Mouse (Mus musculus): ENCODE results near the gene Pik3c2a. TPM values are rescaled to one million over a fixed set of nuclear protein-coding genes. Genes with fewer than 3 reads are reported as not detected.

Pik3c2a gene
- 18.9 and 19.1 TPM in 2 replicates for total RNA-seq (2017)

DNA sequence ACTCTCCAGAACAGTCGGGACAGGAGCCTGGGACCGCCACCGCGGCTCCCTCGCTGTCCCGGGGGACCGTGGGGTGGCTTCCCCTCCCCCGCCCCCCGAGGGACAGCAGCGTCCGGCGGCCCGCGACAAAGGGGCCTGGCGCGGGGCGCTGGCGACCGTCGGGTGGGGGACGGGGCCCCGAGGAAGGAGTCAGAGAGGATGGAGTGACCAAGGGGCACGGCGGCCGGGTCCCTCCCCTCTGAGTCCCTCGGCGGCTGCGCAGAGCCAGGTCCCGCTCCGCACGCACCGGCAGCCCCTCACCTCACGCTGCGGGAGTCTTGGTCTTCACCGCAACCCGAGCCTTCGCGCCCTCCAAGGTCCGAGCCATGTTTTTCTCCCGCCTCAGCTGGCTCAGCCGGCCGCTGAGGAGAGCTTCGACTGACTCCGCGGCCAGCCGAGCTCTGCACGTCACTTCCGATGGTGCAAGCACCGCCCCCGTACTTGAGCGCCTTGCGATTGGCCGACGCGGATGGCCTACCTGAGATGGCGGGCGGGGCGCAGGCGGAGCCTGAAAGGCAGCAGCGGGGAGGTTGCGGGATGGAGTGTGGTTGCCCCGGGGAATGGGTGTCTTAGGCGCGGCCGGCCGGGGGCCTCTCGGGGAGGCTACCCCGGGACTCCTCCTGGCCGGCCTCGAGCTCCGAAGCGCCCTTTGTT, at the start of gene Pik3c2a:
Gene Pik3c2a, minus strand, starts transcription at position 446 of the 693 bp plus-strand sequence.
- ATAC-seq (replicated peaks in 1 of 2; ENCODE audit: insufficient read depth in 1 of 2, low FRiP score in 2 of 2, low TSS enrichment in 1 of 2, low read depth in 1 of 2, poor library complexity in 2 of 2, severe bottlenecking in 2 of 2) = peak; percentile 92 to 96

DNA sequence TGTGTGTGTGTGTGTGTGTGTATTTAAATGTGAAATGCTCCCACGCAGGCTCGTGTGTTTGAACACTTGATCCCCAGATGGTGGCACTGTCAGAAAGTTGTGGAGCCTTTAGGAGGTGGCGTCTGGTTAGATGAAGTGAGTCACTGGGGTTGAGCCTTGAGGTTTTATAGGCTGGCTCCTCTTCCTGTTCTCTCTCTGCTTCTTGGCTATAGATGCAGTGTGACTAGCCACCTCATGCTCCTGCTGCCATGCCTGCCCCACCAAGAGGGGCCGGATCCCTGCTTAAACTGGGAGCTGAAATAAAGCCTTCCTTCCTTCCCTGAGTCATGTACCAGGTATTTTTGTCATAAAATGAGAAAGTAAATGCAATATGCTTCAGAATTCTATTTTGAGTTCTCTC, 47.9 kb upstream of the Pik3c2a start:
- ATAC-seq (replicated peaks in 1 of 2; ENCODE audit: insufficient read depth in 1 of 2, low FRiP score in 2 of 2, low TSS enrichment in 1 of 2, low read depth in 1 of 2, poor library complexity in 2 of 2, severe bottlenecking in 2 of 2) = no peak

DNA sequence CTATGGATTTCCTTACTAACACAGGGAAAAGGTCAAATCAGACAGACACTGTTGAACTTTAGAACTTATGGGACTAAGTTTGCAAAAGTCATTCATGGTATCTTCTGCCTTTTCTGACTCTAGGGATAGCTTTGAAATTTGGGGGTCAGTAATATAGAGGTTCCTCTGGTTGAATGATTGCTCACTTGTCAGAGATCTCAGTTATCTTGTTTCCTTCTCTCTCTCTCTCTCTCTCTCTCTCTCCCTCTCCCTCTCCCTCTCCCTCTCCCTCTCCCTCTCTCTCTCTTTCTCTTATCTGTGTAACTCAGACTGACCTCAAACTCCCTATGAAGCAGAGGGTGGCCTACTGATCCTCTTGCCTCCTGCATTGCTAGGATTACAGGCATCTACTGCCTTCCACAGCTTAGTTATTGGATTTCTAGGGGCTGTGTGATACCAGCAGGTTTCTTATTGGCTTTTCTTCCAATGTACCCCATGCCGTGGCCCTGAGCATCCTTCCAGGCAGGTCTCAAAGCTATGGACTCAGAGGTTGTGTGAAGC, 41.9 kb upstream of the Pik3c2a start:
- no peak for ATAC-seq (replicated peaks in 1 of 2; ENCODE audit: insufficient read depth in 1 of 2, low FRiP score in 2 of 2, low TSS enrichment in 1 of 2, low read depth in 1 of 2, poor library complexity in 2 of 2, severe bottlenecking in 2 of 2)

DNA sequence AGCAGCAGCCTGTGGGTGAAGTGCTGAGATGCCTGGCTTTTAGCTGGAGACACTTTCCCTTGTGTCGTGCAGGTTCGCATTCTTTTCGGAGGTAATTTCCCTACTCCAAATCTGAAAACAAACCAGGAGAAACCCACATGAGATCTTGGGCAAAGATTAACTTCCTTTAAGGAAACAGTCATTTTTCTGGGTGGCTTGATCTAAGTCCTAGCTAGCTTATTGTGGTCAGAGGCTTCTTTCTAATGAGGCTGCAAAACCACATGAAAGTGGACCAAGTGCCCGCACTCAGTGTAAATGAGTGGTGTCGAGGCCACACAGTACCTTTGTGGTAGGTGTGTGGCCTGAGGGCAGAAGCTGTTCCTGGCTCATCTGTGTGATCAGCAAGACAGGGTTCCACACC, 41.0 kb upstream of the Pik3c2a start:
- peak; percentile 55 to 82 for ATAC-seq (replicated peaks in 1 of 2; ENCODE audit: insufficient read depth in 1 of 2, low FRiP score in 2 of 2, low TSS enrichment in 1 of 2, low read depth in 1 of 2, poor library complexity in 2 of 2, severe bottlenecking in 2 of 2)

DNA sequence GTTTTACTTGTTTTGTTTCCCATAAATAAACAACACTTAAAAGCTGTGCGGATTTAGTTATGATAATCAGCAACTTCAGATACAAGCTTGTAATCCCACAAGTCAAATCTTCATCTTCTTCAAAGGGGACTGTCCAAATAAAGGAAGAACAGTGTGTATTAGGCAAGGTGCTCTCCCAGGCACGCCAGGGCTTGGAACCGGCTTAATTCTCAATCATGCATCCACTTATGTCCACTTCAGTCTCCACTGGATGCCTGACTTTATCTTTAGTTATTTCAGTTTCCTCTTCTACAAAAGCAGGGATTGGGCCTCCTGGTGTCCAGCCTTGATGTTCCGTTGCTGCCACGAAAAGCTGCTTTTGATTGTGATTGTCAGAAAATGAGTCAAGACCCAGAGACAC, 40.5 kb upstream of the Pik3c2a start:
- no peak for ATAC-seq (replicated peaks in 1 of 2; ENCODE audit: insufficient read depth in 1 of 2, low FRiP score in 2 of 2, low TSS enrichment in 1 of 2, low read depth in 1 of 2, poor library complexity in 2 of 2, severe bottlenecking in 2 of 2)

DNA sequence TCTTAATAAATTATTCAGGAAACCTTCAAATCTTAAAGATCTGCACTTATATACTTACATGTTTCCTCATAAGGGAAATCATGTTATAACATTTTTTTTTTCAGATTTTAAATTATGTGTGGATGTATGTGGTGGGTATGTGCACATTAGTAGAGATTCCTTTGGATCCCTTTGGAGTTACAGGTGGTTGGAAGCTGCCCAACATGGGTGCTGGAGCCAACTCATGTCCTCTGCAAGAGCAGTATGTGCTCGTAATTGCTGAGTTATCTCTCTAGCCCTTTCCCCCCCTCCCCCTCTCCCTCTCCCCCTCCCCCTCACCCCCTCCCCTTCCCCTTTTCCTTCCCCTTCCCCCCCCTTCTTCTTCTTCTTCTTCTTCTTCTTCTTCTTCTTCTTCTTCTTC, 39.9 kb upstream of the Pik3c2a start:
- ATAC-seq (replicated peaks in 1 of 2; ENCODE audit: insufficient read depth in 1 of 2, low FRiP score in 2 of 2, low TSS enrichment in 1 of 2, low read depth in 1 of 2, poor library complexity in 2 of 2, severe bottlenecking in 2 of 2) = no peak

DNA sequence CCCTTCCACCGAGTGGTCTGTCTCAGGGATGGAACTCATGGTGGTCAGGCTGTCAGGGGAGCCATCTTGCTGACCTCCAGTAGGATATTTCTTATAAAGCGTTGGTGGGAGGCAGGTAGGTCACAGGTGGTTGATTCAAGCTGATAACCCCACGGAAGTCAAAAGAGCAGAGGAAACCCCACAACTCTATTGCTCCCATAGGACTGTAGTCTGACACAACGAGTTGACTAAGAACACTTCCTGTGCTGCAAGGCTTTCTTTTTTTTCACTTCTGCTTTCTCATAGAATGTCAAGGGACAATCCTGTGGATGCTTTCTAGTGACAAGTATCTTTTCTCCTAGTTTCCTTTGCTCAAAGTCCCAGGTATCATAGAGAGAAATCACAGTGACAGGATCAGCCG, 33.0 kb upstream of the Pik3c2a start:
- ATAC-seq (replicated peaks in 1 of 2; ENCODE audit: insufficient read depth in 1 of 2, low FRiP score in 2 of 2, low TSS enrichment in 1 of 2, low read depth in 1 of 2, poor library complexity in 2 of 2, severe bottlenecking in 2 of 2) = peak; percentile 81 to 90

DNA sequence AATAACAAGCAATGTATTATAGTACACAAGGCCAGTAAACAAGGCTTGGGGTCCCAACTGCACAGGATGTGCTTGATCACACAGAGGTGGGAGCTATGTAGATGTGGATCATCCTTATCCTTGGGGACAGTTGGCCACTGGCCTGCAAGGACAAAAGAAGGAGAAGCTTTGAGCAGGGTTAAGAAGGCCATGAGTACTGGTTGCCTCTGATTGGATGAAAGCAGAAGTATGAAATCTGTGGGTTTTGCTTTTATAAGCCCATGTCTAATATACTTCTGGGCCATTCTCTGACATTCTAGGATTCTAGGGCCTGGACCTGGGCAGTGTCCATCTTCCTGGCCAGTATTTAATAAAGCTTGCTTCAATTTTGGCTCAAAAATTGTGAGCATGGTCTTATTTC, 32.6 kb upstream of the Pik3c2a start:
- peak in 1 of 2 experiments; percentile 12; a peak in 1 of 4 replicates for ATAC-seq (replicated peaks in 1 of 2; ENCODE audit: insufficient read depth in 1 of 2, low FRiP score in 2 of 2, low TSS enrichment in 1 of 2, low read depth in 1 of 2, poor library complexity in 2 of 2, severe bottlenecking in 2 of 2)

DNA sequence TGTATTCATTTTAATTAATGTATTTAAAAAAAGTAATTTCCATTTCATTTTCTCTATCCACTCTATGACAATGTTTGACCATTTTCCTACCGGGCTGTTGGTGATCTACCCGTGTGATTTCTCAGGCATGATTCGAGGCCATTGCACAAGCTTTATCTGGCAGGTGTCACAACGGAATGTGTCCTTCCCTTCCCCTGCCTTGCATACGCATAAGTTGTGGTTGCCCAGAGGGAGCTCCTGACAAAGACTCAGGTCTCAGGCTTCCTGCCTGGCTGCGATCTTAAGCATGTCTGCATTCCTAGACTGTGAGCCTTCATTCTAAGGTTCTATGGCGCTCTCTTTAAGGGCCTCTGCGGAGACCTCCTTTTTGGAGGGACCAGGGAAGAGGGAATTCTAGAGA, 18.9 kb upstream of the Pik3c2a start:
- ATAC-seq (replicated peaks in 1 of 2; ENCODE audit: insufficient read depth in 1 of 2, low FRiP score in 2 of 2, low TSS enrichment in 1 of 2, low read depth in 1 of 2, poor library complexity in 2 of 2, severe bottlenecking in 2 of 2) = peak; percentile 34 to 50; a peak in 3 of 4 replicates

DNA sequence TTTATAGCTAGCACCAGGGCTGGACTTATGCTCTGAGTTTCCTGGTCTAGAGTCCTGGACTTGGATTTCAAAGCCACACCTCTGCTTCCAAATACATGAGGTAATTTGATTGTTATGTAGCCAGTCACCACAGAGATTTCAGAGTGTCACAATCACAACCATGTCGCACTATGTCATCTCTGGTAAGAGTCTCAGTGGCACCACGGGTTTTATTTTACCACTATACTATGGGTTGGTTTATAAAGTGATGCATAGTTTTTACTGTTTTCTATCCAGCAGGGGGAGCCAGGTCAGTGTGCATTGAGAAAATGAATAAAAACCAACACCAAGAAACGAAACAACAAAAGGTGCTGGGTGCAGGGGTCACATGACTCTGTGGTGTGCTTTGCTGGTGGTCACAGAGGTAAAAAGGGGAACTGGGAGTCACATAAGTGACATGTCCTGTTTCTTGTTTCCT, 15.8 kb upstream of the Pik3c2a start:
- peak; percentile 85 to 88 for ATAC-seq (replicated peaks in 1 of 2; ENCODE audit: insufficient read depth in 1 of 2, low FRiP score in 2 of 2, low TSS enrichment in 1 of 2, low read depth in 1 of 2, poor library complexity in 2 of 2, severe bottlenecking in 2 of 2)

DNA sequence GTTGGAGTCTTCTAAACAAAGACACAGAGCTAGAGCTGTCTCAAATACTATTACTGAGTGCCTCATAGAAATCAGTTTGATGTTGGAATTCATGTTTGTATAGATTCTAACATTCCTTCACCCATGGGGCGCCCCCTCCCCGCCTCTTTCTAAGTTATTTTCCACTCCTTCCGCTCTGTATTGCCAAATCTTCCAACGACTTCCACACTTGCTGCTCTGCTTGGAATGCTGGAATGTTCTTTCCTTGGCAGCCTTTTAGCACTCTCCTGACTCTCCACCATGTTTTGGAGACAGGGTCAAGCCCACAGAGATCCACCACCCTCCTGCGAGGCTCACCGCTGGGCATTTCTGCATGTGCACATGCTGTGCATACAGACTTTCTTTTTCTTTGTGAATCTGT, 14.1 kb upstream of the Pik3c2a start:
- no peak for ATAC-seq (replicated peaks in 1 of 2; ENCODE audit: insufficient read depth in 1 of 2, low FRiP score in 2 of 2, low TSS enrichment in 1 of 2, low read depth in 1 of 2, poor library complexity in 2 of 2, severe bottlenecking in 2 of 2)

DNA sequence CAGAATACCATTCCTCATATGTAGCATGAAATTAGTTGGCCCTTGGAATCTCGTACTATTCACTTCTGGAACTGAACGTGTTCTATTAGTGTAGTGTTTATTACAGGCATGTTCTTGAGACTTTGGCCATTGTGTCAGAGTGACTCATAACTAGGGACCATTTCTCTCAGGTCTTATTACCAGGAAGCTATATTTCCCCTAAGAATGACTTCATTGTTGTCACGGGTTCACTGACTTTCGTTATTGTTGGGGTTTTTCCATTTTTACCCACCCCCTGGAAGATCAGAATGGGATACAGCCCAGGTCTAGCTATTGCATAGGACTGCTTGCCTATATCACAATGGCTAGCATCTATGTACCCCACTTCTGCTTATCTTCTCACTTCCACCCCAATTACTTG, 13.7 kb upstream of the Pik3c2a start:
- ATAC-seq (replicated peaks in 1 of 2; ENCODE audit: insufficient read depth in 1 of 2, low FRiP score in 2 of 2, low TSS enrichment in 1 of 2, low read depth in 1 of 2, poor library complexity in 2 of 2, severe bottlenecking in 2 of 2) = no peak

DNA sequence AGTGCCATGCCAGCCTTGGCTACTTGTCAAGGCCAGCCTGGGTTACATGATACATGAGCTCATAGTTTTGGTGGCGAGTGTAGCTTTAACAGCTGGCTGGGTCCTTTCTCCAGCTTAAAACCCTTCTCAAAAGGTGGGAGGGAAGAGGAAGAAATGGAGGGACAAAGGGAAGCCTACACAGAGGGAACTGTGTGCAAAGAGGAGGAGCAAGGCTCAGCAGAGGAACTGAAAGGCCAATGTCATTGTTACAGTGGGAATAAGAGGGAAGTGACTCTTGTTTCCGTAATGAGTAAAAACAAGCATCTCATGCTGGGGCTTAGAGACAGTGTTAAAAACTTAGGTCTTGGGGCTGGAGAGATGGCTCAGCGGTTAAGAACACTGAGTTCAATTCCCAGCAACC, 3.4 kb upstream of the Pik3c2a start:
- ATAC-seq (replicated peaks in 1 of 2; ENCODE audit: insufficient read depth in 1 of 2, low FRiP score in 2 of 2, low TSS enrichment in 1 of 2, low read depth in 1 of 2, poor library complexity in 2 of 2, severe bottlenecking in 2 of 2) = peak; percentile 25 to 56; a peak in 2 of 4 replicates

DNA sequence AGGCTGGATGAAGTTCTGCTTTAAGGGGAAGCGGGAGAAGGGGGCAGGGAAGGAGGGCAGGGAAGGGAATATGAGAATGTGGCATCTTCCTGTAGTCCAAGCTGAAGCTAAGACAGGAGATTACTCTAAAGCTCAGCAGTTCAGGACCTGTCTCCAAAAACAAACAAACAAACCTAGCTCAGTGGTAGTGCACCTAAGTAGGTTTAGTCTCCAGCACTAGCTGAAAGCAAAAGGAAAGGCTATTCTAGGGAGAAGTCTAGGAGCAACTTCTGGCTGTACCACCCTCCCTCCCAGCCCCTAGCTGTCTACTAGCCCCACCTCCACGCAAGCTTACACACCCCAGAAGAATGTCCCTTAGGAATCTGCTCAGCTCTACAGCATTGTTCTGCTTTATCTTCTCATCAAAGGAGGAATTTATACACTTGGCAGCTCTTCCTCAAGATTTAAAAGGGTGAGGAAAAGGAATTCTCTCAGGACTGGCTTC, 1.1 kb upstream of the Pik3c2a start:
- ATAC-seq (replicated peaks in 1 of 2; ENCODE audit: insufficient read depth in 1 of 2, low FRiP score in 2 of 2, low TSS enrichment in 1 of 2, low read depth in 1 of 2, poor library complexity in 2 of 2, severe bottlenecking in 2 of 2) = no peak

DNA sequence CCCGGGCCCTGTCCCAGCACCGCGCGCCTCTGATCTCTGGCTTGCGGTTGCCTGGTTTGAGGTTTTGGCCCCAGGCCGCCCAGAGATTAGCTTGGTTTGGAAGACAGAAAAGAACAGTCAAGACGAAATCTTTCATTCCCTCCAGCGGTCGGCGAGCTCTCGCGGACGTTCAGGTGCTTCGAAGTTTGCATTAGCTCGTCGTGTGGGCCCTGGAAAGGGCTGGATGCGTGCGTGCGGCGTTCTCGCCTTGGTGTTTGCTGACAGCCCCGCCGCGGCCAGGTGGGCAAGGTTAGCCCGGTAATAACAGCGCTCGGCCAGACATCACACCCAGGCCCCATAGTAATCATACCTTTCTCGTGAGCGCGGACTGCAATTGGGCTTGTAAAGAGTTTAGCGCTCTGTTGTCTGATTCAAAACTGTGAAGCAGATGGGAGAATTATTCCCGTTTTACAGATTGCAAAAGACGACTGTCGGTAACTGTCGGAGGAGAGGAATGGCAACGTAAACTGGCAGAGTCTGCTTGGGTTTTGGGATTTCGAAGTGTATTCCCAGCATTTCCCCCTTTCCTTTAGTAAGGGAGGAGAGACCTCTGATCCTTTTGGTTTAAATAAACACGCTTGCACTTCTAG, 562 bp upstream of the Pik3c2a start:
- ATAC-seq (replicated peaks in 1 of 2; ENCODE audit: insufficient read depth in 1 of 2, low FRiP score in 2 of 2, low TSS enrichment in 1 of 2, low read depth in 1 of 2, poor library complexity in 2 of 2, severe bottlenecking in 2 of 2) = peak in 1 of 2 experiments; percentile 40; a peak in 2 of 4 replicates

DNA sequence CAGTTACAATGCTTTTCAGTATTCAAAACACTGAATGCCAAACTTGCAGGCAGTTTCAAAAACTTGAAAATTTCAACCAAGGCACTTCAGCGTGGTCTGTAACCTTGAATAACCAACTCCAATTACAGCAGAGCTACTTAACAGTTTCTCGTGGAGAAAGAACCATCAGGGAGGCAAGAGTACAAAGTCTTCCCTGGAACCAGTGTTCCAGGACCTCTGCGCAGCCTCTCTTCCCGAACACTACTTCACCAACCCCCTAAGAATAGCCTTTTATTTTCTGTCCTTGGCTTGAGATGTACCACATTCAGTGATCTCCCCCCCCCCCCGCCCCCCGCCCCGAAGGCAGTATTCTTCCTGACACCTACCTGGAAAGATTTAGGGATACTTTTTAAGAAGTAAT, 1.0 kb downstream of the Pik3c2a start:
- ATAC-seq (replicated peaks in 1 of 2; ENCODE audit: insufficient read depth in 1 of 2, low FRiP score in 2 of 2, low TSS enrichment in 1 of 2, low read depth in 1 of 2, poor library complexity in 2 of 2, severe bottlenecking in 2 of 2) = no peak

DNA sequence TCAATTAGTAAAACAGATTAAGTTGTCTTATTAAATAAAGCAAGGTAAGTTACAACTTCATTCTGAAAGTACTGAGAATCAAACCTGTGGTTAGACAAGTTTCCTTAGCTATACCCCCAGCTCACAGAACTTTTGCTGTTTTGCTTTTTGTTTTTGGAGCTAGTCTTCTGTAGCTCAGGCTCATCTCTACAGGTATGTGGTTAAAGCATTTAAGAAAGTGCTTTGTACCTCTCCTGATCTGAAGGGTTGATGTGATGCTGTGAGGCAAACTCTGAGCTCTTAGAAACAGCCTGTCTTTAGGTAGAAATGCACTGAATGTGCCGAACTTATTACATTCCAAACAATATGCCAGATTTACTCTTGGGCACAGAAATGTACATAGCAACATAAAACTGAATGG, 1.9 kb downstream of the Pik3c2a start:
- no peak for ATAC-seq (replicated peaks in 1 of 2; ENCODE audit: insufficient read depth in 1 of 2, low FRiP score in 2 of 2, low TSS enrichment in 1 of 2, low read depth in 1 of 2, poor library complexity in 2 of 2, severe bottlenecking in 2 of 2)

DNA sequence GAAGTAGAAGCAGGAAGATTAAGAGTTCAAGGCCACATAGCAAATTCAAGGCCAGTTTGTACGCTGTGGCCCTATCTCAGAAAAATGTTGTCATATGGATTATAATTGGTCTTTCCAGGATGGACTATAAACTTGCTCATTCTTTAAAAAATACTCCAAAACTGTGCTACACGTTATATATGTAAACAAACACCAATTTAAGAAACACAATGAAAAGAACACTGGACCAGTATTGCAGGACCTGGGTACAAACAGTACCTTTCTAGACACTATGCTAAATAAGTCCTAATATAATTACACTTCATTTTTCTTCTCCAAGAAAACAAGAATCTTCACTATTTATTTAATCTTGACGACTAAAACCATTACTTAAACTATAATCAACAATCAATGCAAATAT, 11.6 kb downstream of the Pik3c2a start:
- ATAC-seq (replicated peaks in 1 of 2; ENCODE audit: insufficient read depth in 1 of 2, low FRiP score in 2 of 2, low TSS enrichment in 1 of 2, low read depth in 1 of 2, poor library complexity in 2 of 2, severe bottlenecking in 2 of 2) = no peak

All from hematopoietic stem cell, adult 5-6 weeks (primary cell).